Mouse (Mus musculus) CH12.LX (cell line): ENCODE data around the gene Myo16.

ENCODE experiments used
- SMC3 ChIP-seq: IDR thresholded peaks from 2 replicates; pipeline ENCODE4 v1.6.1; 2011; ENCODE audit warnings: low read depth, low read length, improper control_type of control experiment
- TCF12 ChIP-seq: IDR thresholded peaks from 2 replicates; pipeline ENCODE4 v1.6.1; 2014; ENCODE audit warnings: low read depth, mild to moderate bottlenecking, inconsistent platforms, low read length, improper control_type of control experiment
- ZKSCAN1 ChIP-seq: IDR thresholded peaks from 2 replicates; pipeline ENCODE4 v1.6.1; 2012; ENCODE audit warnings: low read depth, inconsistent platforms, low read length, improper control_type of control experiment, borderline replicate concordance

- TF ChIP-seq TCF12 (no peak), ZKSCAN1 (no peak), SMC3 (no peak)
Measured at GRCm38 (mm10) chr8:10168326-10168725, 14.6 kb downstream of the Myo16 start.
